Mouse (Mus musculus) inflammation-experienced regulatory T-cells, adult 6 months (primary cell): Measurements from ENCODE around the gene Leo1. TPM values are rescaled to one million over a fixed set of nuclear protein-coding genes. Genes with fewer than 3 reads are reported as not detected.

Experiments used
- ATAC-seq: one replicate; pipeline ENCODE4 v1.8.0; 2017
- polyA plus RNA-seq, 3 experiments: library from polyadenylated mRNA; unstranded; fragments of 100-300 nt; shearing (Covaris generic); gene quantifications; one replicate each; pipeline ENCODE4 v1.2.1; 2017

The Leo1 gene
- polyA plus RNA-seq = 10 to 100 TPM; 29.1 to 46.7 (median 39.9) TPM

- peak; percentile 74 for ATAC-seq
Measured at GRCm38 (mm10) chr9:75440796-75441666, at the start of gene Leo1. Gene Leo1, plus strand, starts transcription at chr9:75441524.

- ATAC-seq = no peak
Measured at GRCm38 (mm10) chr9:75393251-75393650, 48.1 kb upstream of the Leo1 start.

- ATAC-seq = no peak
Measured at GRCm38 (mm10) chr9:75395971-75396370, 45.4 kb upstream of the Leo1 start.

GRCm38 (mm10) chr9:75399069-75399468, 42.3 kb upstream of the Leo1 start:
- no peak for ATAC-seq

GRCm38 (mm10) chr9:75400639-75401038, 40.7 kb upstream of the Leo1 start:
- no peak for ATAC-seq

GRCm38 (mm10) chr9:75401593-75402504, 39.5 kb upstream of the Leo1 start:
- peak; percentile 85 for ATAC-seq

GRCm38 (mm10) chr9:75403520-75403919, 37.8 kb upstream of the Leo1 start:
- ATAC-seq = no peak

- ATAC-seq = no peak
Measured at GRCm38 (mm10) chr9:75406121-75406520, 35.2 kb upstream of the Leo1 start.

- ATAC-seq = no peak
Measured at GRCm38 (mm10) chr9:75407803-75408202, 33.5 kb upstream of the Leo1 start.

GRCm38 (mm10) chr9:75408204-75408826, 33.0 kb upstream of the Leo1 start:
- no peak for ATAC-seq

- ATAC-seq = peak; percentile 5
Measured at GRCm38 (mm10) chr9:75409031-75409851, 32.1 kb upstream of the Leo1 start.

- peak; percentile 77 for ATAC-seq
Measured at GRCm38 (mm10) chr9:75409852-75410378, 31.4 kb upstream of the Leo1 start, which contains the start of gene Mapk6. Gene Mapk6, minus strand, starts transcription at chr9:75410005.

- ATAC-seq = no peak
Measured at GRCm38 (mm10) chr9:75410868-75411487, 30.3 kb upstream of the Leo1 start.

- no peak for ATAC-seq
Measured at GRCm38 (mm10) chr9:75411584-75411983, 29.7 kb upstream of the Leo1 start.

GRCm38 (mm10) chr9:75413206-75413605, 28.1 kb upstream of the Leo1 start:
- ATAC-seq = no peak

- peak; percentile 60 for ATAC-seq
Measured at GRCm38 (mm10) chr9:75414204-75414603, 27.1 kb upstream of the Leo1 start.

GRCm38 (mm10) chr9:75422251-75422691, 19.1 kb upstream of the Leo1 start:
- ATAC-seq = no peak

GRCm38 (mm10) chr9:75423683-75424082, 17.6 kb upstream of the Leo1 start:
- no peak for ATAC-seq

- ATAC-seq = peak; percentile 52
Measured at GRCm38 (mm10) chr9:75424358-75425150, 16.8 kb upstream of the Leo1 start.

- ATAC-seq = no peak
Measured at GRCm38 (mm10) chr9:75425796-75426391, 15.4 kb upstream of the Leo1 start.
